Comparison of ENCODE assay signal across 9 mouse cellular contexts in genomic region chr5:127241925-127242762, GRCm38 (mm10). TPM values are rescaled to one million over a fixed set of nuclear protein-coding genes. Genes with fewer than 3 reads are reported as not detected.
DNase-seq lines count a peak whose midpoint lies in the region; ATAC-seq and TF ChIP-seq lines count a peak whose summit lies in the region.
"Had no signal": no experiment of that assay in that cellular context is flagged by ENCODE, and none has a peak within 500 bp of the region (broad histone marks: within the 10 kb centered on the region; RNA-seq: fewer than 3 reads in every experiment).

No protein-coding gene starts in this region.

- intact Hi-C loops in left cerebral cortex, postnatal 14 days (cut with DNase I), result loop anchor here (5.0 kb wide), 1 partner anchor 1200 kb away; no protein-coding TSS in a partner anchor

- no peaks in the 10 kb centered on the region for H3K9me3 ChIP-seq in heart, postnatal 0 days (replicated peaks; ENCODE audit: control insufficient read depth, low read length)
- no peaks in the 10 kb centered on the region; the same call in 1 of the 2 replicates for H3K9me3 ChIP-seq in lung, embryonic 16.5 days (ENCODE audit: control insufficient read depth, low read length)

- H3K79me2 ChIP-seq in liver, adult 2 months (ENCODE audit: control insufficient read depth, insufficient read depth, low read length), result no peaks in the 10 kb centered on the region

- peak overlapping the region; percentile 11; the same call in 1 of the 2 replicates for H3K4me3 ChIP-seq in liver, adult 2 months (ENCODE audit: insufficient read depth, low read depth, low read length)
- H3K4me3 ChIP-seq in heart, postnatal 0 days (ENCODE audit: low read depth, low read length), result peak overlapping the region; percentile 46
- peak overlapping the region; percentile 83 for H3K4me3 ChIP-seq in lung, embryonic 16.5 days (ENCODE audit: low read length)

- no peak for TF ChIP-seq EP300 in heart, postnatal 0 days (IDR thresholded peaks at IDR 0.05; ENCODE audit: low read depth)

- H3K9ac ChIP-seq in liver, adult 2 months (ENCODE audit: low read depth, low read length), result no peak overlapping the region
- no peak overlapping the region for H3K9ac ChIP-seq in heart, postnatal 0 days (replicated peaks; ENCODE audit: low read depth, low read length)
- peak overlapping the region; percentile 75 for H3K9ac ChIP-seq in lung, embryonic 16.5 days (ENCODE audit: low read length)

- DNase-seq in liver, adult 2 months (ENCODE audit: extremely low read depth, low read depth, low spot score), result no peak
- DNase-seq in liver, result no peak
- peak; percentile 43 for DNase-seq in cerebellum, adult 8-10 months
- DNase-seq in heart, postnatal 0 days (ENCODE audit: low spot score), result no peak
- no peak for DNase-seq in urinary bladder, adult 18-20 months (ENCODE audit: low spot score in 2 of 2)
- no peak for DNase-seq in left cerebral cortex, postnatal 14 days (ENCODE audit: low spot score in 2 of 2)
- DNase-seq in adipocyte (ENCODE audit: low spot score), result no peak

- no peaks in the 10 kb centered on the region for H3K36me3 ChIP-seq in liver, adult 2 months (ENCODE audit: control insufficient read depth, insufficient read depth, low read length)
- no peaks in the 10 kb centered on the region for H3K36me3 ChIP-seq in heart, postnatal 0 days (replicated peaks; ENCODE audit: control insufficient read depth, insufficient read depth, low read length)
- no peaks in the 10 kb centered on the region for H3K36me3 ChIP-seq in lung, embryonic 16.5 days (ENCODE audit: control insufficient read depth, insufficient read depth, low read length)

- ATAC-seq in heart, postnatal 0 days (ENCODE audit: insufficient read depth, low read depth), result peak; percentile 48; the same call in 1 of the 2 replicates
- ATAC-seq in lung, embryonic 16.5 days (ENCODE audit: low read depth), result peak; percentile 73

- no peaks in the 10 kb centered on the region for H3K4me1 ChIP-seq in liver, adult 2 months (ENCODE audit: control insufficient read depth, insufficient read depth, low read length)
- H3K4me1 ChIP-seq in heart, postnatal 0 days (ENCODE audit: control insufficient read depth, insufficient read depth), result 0 out of 2 replicates have a peak, but pooled peaks cover 6% of the 10 kb centered on the region
- H3K4me1 ChIP-seq in lung, embryonic 16.5 days (replicated peaks; ENCODE audit: control insufficient read depth, insufficient read depth, low read length), result peaks cover 16% of the 10 kb centered on the region

- TF ChIP-seq CTCF in liver, adult 2 months (IDR thresholded peaks at IDR 0.05; ENCODE audit: low read depth, low read length), result no peak
- TF ChIP-seq CTCF in heart, postnatal 0 days (IDR thresholded peaks at IDR 0.05; ENCODE audit: low read depth), result no peak

- no peak overlapping the region for H3K27ac ChIP-seq in liver, adult 2 months (replicated peaks; ENCODE audit: insufficient read depth, low read depth, low read length)
- H3K27ac ChIP-seq in heart, postnatal 0 days (ENCODE audit: low read depth), result no peak overlapping the region
- peak overlapping the region; percentile 17; the same call in 1 of the 2 replicates for H3K27ac ChIP-seq in lung, embryonic 16.5 days (ENCODE audit: low read length)

- peaks cover 18% of the 10 kb centered on the region for H3K27me3 ChIP-seq in liver, adult 2 months (ENCODE audit: control insufficient read depth, insufficient read depth, low read length)
- peaks cover 59% of the 10 kb centered on the region for H3K27me3 ChIP-seq in heart, postnatal 0 days (ENCODE audit: control insufficient read depth, insufficient read depth, low read length)
- peaks cover 9% of the 10 kb centered on the region for H3K27me3 ChIP-seq in lung, embryonic 16.5 days (ENCODE audit: control insufficient read depth, insufficient read depth, low read depth, low read length)

- H3K4me2 ChIP-seq in heart, postnatal 0 days (ENCODE audit: low read depth, low read length), result peak overlapping the region; percentile 58
- peak overlapping the region; percentile 94 for H3K4me2 ChIP-seq in lung, embryonic 16.5 days (ENCODE audit: low read depth, low read length)

- TF ChIP-seq POLR2A in liver, adult 2 months (IDR thresholded peaks at IDR 0.05; ENCODE audit: extremely low read depth, insufficient read depth, low read length), result no peak

- WGBS in liver, adult 2 months, result 3% methylated on average over 73 of the region's 73 CpGs
- 1% methylated on average over 64 of the region's 73 CpGs for WGBS in heart, postnatal 0 days
- under 1% methylated on average over 67 of the region's 73 CpGs for WGBS in lung, embryonic 16.5 days

RNA-seq across cellular contexts. Expression of gene Tmem132c, which starts 0.5 kb away (rescaled TPM):
- total RNA-seq in liver, adult 2 months (2014; rRNA removed), result under 0.01 TPM in 1 of 2 replicates, not detected in the other
- polyA plus RNA-seq in liver, adult 2 months (2012; rRNA removed), result not detected in 2 replicates
- 1.0 and 1.5 TPM in 2 replicates for total RNA-seq in heart, postnatal 0 days (2014; rRNA removed; ENCODE audit: low replicate concordance)
- 0.16 and 0.52 TPM in 2 replicates for polyA plus RNA-seq in heart, postnatal 0 days (2015; fragmentation: Nextera tagmentation; extraction: Ambion mirVana)
- polyA plus RNA-seq in lung, embryonic 16.5 days (2015; fragmentation: Nextera tagmentation; extraction: Ambion mirVana), result 13.1 and 14.2 TPM in 2 replicates
- total RNA-seq in left cerebral cortex, postnatal 14 days (2021), result 1 to 10 TPM; 6.5 to 6.6 TPM
- total RNA-seq: neutrophil, adult 5-6 weeks had no signal

Comparison
In these comparisons a context has a peak if more than half of its experiments do, and no peak if none do; other contexts are left out.
1. H3K4me3 ChIP-seq: peak in every context shown above with its lines; median percentile 83 in lung, embryonic 16.5 days; 46 in heart, postnatal 0 days; 11 in liver, adult 2 months.